Mouse (Mus musculus) heart, adult 18-20 months (tissue): ENCODE data around the gene Hpf1. TPM values are rescaled to one million over a fixed set of nuclear protein-coding genes. Genes with fewer than 3 reads are reported as not detected.

Source experiments
- DNase-seq, 2 experiments: peaks; one replicate each; pipeline ENCODE4 v3.0.0; 2021 to 2022; ENCODE audit warnings: mixed read lengths in 1 of 2
- total RNA-seq, 2 experiments: library from RNA; stranded (reverse); gene quantifications; 2 replicates each; pipeline ENCODE4 v1.2.3; 2021

Gene Hpf1
- total RNA-seq, 2 experiments from 2014 or later = 15.8 to 16.6 TPM

GRCm38 (mm10) chr8:60891757-60892156, 1.5 kb downstream of the Hpf1 start:
- no peak for DNase-seq

GRCm38 (mm10) chr8:60895878-60896277, 5.7 kb downstream of the Hpf1 start:
- DNase-seq = peak in 1 of 2 experiments; percentile 21

- DNase-seq = peak; percentile 61 to 66
These were observed 9.9 kb downstream of the Hpf1 start for GRCm38 (mm10) chr8:60900147-60900546.

- no peak for DNase-seq
These were observed 21.9 kb downstream of the Hpf1 start for GRCm38 (mm10) chr8:60912081-60912480.

- no peak for DNase-seq
These were observed 22.3 kb downstream of the Hpf1 start for GRCm38 (mm10) chr8:60912554-60912953.

GRCm38 (mm10) chr8:60919069-60919468, 28.9 kb downstream of the Hpf1 start:
- DNase-seq = no peak

- DNase-seq = no peak
These were observed 30.0 kb downstream of the Hpf1 start for GRCm38 (mm10) chr8:60920176-60920575.

- DNase-seq = no peak
These were observed 43.4 kb downstream of the Hpf1 start for GRCm38 (mm10) chr8:60933617-60934016.

- no peak for DNase-seq
These were observed 48.7 kb downstream of the Hpf1 start for GRCm38 (mm10) chr8:60938717-60939424.

- no peak for DNase-seq
These were observed 52.6 kb downstream of the Hpf1 start for GRCm38 (mm10) chr8:60942867-60943266.

GRCm38 (mm10) chr8:60947503-60947902, 57.3 kb downstream of the Hpf1 start:
- no peak for DNase-seq

- DNase-seq = peak; percentile 35 to 39
These were observed 59.6 kb downstream of the Hpf1 start for GRCm38 (mm10) chr8:60949859-60950258.

- DNase-seq = no peak
These were observed 61.1 kb downstream of the Hpf1 start for GRCm38 (mm10) chr8:60951271-60951670.

- DNase-seq = no peak
These were observed 61.5 kb downstream of the Hpf1 start for GRCm38 (mm10) chr8:60951757-60952156.

- no peak for DNase-seq
These were observed 62.6 kb downstream of the Hpf1 start for GRCm38 (mm10) chr8:60952803-60953202.

- peak; percentile 82 to 91 for DNase-seq
These were observed 64.2 kb downstream of the Hpf1 start for GRCm38 (mm10) chr8:60954281-60955014.

- DNase-seq = no peak
These were observed 66.6 kb downstream of the Hpf1 start for GRCm38 (mm10) chr8:60956847-60957246.

Other genes with a start within 250 kb of the Hpf1 start
- gene Clcn3, start 92.9 kb downstream of the Hpf1 start, total RNA-seq = 10 to 100 TPM; 31.6 to 32.0 TPM
- gene Nek1, start 102.8 kb downstream of the Hpf1 start, total RNA-seq = 1 to 10 TPM; 9.5 to 9.6 TPM